Mouse (Mus musculus) cerebral cortex, adult 2 months (tissue): Measurements from ENCODE around the gene Rprd1b.

Experiments
- whole genome bisulfite sequencing: fragments of 180-500 bp; shearing (Covaris S2); methylation state at CpG from one replicate; pipeline ENCODE4 v1.1.7; 2018; 5-methylcytosine and 5-hydroxymethylcytosine counted together

The Rprd1b gene

DNA sequence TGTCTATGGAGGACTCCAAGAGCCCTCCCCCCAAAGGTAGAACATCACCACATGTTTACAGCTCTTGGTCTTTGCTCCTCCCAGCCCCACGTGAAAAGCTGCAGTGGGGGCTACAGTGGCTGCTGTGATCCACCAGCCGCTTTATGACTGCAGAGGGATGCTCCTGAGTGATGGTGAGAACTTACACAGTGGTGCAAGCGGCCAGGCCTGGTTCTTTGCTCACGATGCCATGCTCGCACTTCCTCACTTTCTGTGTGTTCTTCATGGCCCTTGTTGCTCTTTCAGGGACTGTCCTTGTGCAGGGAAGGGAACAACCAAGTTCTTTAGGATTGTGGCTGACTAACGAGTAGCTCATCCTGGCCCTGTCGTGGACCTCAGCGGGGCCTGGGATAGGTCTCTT, 15.2 kb downstream of the Rprd1b start:
- 88% methylated on average over 8 of the region's 8 CpGs for WGBS

GRCm38 (mm10) chr2:158046186-158046585, 17.9 kb downstream of the Rprd1b start:
- 69% methylated on average over 4 of the region's 4 CpGs for WGBS

GRCm38 (mm10) chr2:158047903-158048302, 19.6 kb downstream of the Rprd1b start:
- 60% methylated on average over 3 of the region's 3 CpGs for WGBS

- 92% methylated on average over 1 of the region's 1 CpGs for WGBS
Observed at GRCm38 (mm10) chr2:158048718-158049117, 20.4 kb downstream of the Rprd1b start.

DNA sequence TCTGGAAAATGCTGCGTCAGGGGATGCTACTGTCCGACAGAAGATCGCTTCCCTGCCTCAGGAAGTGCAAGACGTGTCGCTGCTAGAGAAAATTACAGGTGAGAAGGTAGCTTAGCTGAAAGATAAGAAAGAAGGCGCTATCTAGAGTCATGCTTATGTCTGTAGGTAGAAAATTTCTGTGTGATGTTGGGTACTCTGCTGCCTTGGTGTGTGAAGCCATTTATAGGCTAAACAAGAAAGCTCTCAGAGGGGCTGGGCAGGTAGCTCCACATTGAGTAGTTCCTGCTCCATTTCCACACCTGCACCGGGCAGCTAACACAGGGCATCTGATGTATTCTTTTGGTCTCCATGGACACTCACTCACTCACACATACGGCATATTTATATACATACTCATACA, 21.8 kb downstream of the Rprd1b start:
- 89% methylated on average over 8 of the region's 8 CpGs for WGBS

GRCm38 (mm10) chr2:158054596-158054995, 26.3 kb downstream of the Rprd1b start:
- 96% methylated on average over 3 of the region's 3 CpGs for WGBS

GRCm38 (mm10) chr2:158055383-158055782, 27.1 kb downstream of the Rprd1b start:
- 81% methylated on average over 8 of the region's 8 CpGs for WGBS

GRCm38 (mm10) chr2:158057030-158057429, 28.7 kb downstream of the Rprd1b start:
- 57% methylated on average over 3 of the region's 3 CpGs for WGBS

DNA sequence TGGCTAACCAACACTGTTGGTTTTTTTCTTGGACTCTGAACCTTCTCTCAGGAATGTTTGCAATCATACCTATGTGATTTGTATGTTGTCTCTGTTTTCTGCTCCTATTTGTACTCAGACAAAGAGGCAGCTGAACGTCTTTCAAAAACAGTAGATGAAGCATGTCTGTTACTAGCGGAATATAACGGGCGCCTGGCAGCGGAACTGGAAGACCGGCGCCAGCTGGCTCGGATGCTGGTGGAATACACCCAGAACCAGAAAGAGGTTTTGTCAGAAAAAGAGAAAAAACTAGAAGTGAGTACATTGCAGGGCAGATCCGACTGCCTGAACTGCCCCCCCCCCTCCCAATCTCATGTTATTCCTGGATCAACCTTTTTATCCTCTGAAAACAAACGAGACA, 30.2 kb downstream of the Rprd1b start:
- 33% methylated on average over 10 of the region's 10 CpGs for WGBS

GRCm38 (mm10) chr2:158059666-158060105, 31.4 kb downstream of the Rprd1b start:
- 75% methylated on average over 8 of the region's 8 CpGs for WGBS

DNA sequence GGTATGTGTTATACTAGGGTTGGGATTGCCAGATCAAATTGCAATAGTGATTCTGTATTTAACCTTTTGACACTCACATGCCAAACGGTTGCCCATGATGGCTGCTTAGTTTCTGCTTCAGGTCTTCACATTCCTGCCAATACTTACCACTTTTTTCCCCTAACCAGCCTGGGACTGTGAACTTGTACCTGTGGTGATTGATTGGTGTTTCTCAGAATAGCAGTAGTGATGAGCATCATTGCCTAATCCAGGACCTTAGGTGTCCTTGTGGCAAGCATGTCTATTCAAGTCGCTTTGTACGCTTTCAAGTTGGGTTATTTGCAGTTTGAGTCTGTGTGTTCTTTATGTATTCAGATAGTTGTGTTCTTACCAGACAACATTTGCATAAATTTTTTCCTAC, 34.7 kb downstream of the Rprd1b start:
- 93% methylated on average over 3 of the region's 3 CpGs for WGBS

DNA sequence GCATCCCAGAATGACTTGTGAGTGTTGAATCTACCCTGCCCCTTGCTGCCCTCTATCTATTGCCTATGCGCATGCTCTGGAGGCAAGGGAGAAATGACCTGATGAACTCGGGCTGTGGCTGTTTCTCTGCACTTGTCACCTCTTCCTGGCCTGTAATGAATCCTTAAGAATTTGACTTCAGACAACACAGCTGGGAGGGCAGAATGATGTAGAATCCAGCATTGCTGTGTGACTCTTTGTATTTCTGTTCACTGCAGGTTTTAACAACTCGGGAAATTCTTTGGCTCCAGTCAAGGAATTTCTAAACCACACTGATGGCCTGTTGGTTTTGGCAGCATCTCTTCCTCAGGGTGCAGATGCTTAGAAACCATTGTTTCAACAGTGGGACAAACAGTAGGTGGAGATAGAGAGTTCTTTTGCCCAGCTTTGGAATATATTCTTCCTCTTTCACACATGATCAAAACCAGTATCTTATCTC, 36.3 kb downstream of the Rprd1b start:
- WGBS, result 44% methylated on average over 3 of the region's 3 CpGs

- WGBS, result 95% methylated on average over 5 of the region's 5 CpGs
Observed at GRCm38 (mm10) chr2:158065064-158065463, 36.8 kb downstream of the Rprd1b start.

GRCm38 (mm10) chr2:158067260-158067824, 39.0 kb downstream of the Rprd1b start:
- WGBS, result 95% methylated on average over 5 of the region's 5 CpGs

DNA sequence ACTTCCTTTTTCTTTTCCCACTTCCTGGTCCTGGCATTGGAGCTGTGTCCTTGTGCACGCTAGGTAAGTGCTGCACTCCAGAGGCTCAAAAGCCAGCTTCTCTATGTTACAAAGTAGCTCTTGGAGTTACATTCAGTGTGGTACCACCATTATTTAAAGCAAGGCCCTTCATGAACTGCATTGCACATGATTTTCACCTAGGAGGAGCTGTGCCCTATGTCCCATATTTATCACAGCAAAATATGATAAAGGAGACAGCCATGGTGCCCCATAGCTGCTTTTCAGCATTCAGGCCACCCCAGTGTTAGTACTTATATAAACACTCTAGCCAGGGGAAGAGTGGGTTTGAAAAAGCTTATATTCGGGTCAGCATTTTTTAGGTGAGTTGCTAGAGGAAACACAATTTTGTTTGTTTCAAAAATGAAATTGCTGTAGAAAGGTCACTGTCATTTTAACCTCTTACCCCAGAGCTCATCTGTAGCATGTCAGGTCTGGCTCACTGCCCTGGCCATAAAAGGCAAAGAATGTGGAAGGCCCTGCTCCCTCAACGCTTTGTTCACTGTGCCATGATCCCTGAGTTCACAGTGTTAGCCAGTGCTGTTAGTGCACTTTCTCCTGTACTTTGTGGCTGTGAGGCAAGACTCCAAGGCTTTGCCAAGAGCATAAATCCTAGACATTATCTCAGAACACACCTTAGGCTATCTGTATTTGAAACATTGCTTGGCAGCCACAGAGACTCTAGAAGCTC, 42.8 kb downstream of the Rprd1b start:
- WGBS, result 81% methylated on average over 3 of the region's 3 CpGs

DNA sequence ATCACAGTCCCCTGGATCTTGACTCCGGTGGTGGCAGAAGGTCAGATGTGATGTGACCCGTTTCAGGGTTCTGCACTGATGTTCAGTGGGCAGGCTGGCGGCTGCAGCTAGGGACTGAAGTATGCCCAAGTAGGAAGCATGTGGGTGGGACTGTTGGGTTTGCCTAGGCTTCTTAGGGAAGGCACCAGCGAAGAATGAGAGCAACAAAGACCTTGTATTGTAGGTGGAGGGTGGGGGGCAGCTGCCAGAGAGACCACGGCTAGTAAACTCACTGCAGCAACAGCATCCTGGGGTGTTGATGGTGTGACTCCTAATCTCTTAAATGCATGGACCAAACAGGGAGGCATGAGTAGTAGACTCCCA, 43.3 kb downstream of the Rprd1b start:
- 65% methylated on average over 5 of the region's 5 CpGs for WGBS

DNA sequence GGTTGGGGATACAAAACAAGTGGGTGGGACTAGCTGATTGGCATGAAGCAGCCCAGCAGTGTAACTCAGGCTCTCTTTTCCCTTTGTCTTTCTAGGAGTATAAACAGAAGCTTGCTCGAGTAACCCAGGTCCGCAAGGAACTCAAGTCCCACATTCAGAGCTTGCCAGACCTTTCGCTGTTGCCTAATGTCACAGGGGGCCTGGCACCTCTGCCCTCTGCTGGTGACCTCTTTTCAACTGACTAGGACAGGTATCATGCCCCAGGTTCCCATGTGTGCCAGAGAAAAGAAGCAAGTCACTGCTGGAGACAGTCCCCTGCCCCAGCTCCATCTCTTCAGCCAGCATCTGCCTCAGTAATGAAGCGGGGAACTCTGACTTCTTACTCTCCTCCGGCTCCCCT, 46.5 kb downstream of the Rprd1b start:
- 73% methylated on average over 5 of the region's 5 CpGs for WGBS

GRCm38 (mm10) chr2:158076690-158077089, 48.4 kb downstream of the Rprd1b start:
- 75% methylated on average over 6 of the region's 6 CpGs for WGBS

DNA sequence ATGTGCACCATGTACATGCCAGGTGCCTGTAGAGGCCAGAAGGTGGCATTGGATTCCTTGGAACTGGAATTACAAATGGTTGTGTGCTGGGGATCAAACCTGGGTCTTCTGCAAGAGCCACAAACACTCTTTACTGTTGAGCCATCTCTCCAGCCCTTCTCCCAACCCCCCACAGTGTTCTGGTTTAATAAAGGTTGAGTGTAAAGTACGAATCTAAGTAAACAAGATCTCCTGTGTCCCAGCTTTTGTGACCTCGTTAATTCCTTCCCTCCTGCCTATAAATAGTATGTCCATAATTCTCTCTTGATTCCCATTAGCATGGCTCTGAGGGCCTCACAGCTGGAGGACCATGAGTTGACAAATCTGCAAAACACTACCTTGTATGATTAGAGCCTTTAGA, 49.7 kb downstream of the Rprd1b start:
- 52% methylated on average over 2 of the region's 2 CpGs for WGBS

DNA sequence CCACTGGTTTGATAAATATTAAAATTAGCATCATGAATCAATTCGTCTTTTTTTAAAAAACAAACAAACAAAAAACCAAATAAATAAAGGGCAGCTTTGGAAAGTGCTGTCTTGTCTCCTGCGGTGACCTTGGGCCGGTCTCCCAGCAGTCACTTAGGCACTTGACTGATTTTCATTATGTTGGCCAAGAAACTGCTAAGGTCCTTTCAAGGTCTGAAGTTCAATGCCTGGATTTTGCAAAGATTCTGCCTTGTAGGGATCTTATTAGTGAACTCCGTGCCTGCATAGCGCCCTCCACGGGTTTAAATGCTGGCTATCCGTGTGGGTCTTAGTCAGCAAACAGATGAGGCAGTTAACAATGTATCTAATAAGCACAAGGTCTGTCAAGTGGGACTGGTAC, 50.7 kb downstream of the Rprd1b start:
- 72% methylated on average over 7 of the region's 7 CpGs for whole genome bisulfite sequencing

DNA sequence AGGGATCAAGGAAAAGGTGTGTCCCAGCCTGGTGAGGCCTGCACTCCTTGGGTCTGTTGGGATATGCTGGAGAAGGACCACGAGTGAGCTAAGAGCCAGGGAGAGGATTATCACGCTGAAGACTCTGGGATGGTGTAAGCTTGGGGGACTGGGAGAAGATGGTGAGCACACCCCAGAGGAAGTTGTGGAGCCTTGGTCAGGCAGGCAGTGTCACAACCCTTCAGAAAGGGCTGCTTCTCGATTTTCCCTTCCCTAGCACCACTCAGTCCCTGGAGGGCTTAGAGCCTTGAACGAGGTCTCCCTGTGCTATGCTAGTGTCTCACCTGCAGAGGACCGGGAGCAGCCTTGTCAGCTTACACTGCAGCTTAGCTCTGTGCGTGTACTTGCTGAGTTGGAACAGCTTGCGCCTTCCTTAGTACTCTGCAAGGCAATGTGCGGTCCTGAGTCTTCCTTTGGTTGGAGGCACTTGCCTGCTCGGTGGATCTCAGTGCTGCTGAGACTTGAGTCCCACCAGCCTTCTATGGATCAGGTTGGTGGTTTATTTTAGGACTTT, 51.6 kb downstream of the Rprd1b start:
- 53% methylated on average over 9 of the region's 9 CpGs for WGBS

- WGBS, result 91% methylated on average over 9 of the region's 9 CpGs
Observed at GRCm38 (mm10) chr2:158080622-158081241, 52.4 kb downstream of the Rprd1b start.

- WGBS, result 72% methylated on average over 8 of the region's 8 CpGs
Observed at GRCm38 (mm10) chr2:158084486-158084885, 56.2 kb downstream of the Rprd1b start.
